In genomic region chr2:91537588-91538205, GRCm38 (mm10) we compare ENCODE assay signal across 8 mouse cellular contexts. TPM values are rescaled to one million over a fixed set of nuclear protein-coding genes. Genes with fewer than 3 reads are reported as not detected.
DNase-seq lines count a peak whose midpoint lies in the region; ATAC-seq lines count a peak whose summit lies in the region.

No protein-coding gene starts in this region.

- H3K4me1 ChIP-seq in embryonic facial prominence, embryonic 13.5 days: peaks cover 8% of the 10 kb centered on the region
- H3K4me1 ChIP-seq in limb, embryonic 10.5 days: peaks cover 10% of the 10 kb centered on the region
- peaks cover 10% of the 10 kb centered on the region for H3K4me1 ChIP-seq in midbrain, embryonic 12.5 days

- H3K9me3 ChIP-seq in embryonic facial prominence, embryonic 13.5 days: no peaks in the 10 kb centered on the region
- no peaks in the 10 kb centered on the region for H3K9me3 ChIP-seq in limb, embryonic 10.5 days (replicated peaks)
- no peaks in the 10 kb centered on the region for H3K9me3 ChIP-seq in midbrain, embryonic 12.5 days

- peak overlapping the region; percentile 41 for H3K4me3 ChIP-seq in embryonic facial prominence, embryonic 13.5 days
- peak overlapping the region; percentile 36 for H3K4me3 ChIP-seq in limb, embryonic 10.5 days
- H3K4me3 ChIP-seq in midbrain, embryonic 12.5 days: peak overlapping the region; percentile 32

- H3K36me3 ChIP-seq in embryonic facial prominence, embryonic 13.5 days: no peaks in the 10 kb centered on the region
- H3K36me3 ChIP-seq in limb, embryonic 10.5 days: peaks cover 17% of the 10 kb centered on the region
- no peaks in the 10 kb centered on the region for H3K36me3 ChIP-seq in midbrain, embryonic 12.5 days

- 0 out of 2 replicates have a peak overlapping the region, but pooled peaks have one; percentile 14 for H3K27ac ChIP-seq in embryonic facial prominence, embryonic 13.5 days
- 0 out of 2 replicates have a peak overlapping the region, but pooled peaks have one; percentile 2 for H3K27ac ChIP-seq in limb, embryonic 10.5 days
- peak overlapping the region; percentile 36 for H3K27ac ChIP-seq in midbrain, embryonic 12.5 days (replicated peaks)

- H3K27me3 ChIP-seq in embryonic facial prominence, embryonic 13.5 days: no peaks in the 10 kb centered on the region
- H3K27me3 ChIP-seq in limb, embryonic 10.5 days (ENCODE audit: low read depth, poor library complexity, severe bottlenecking): no peaks in the 10 kb centered on the region
- no peaks in the 10 kb centered on the region for H3K27me3 ChIP-seq in midbrain, embryonic 12.5 days

- H3K9ac ChIP-seq in embryonic facial prominence, embryonic 13.5 days: peak overlapping the region; percentile 63
- H3K9ac ChIP-seq in midbrain, embryonic 12.5 days (replicated peaks): peak overlapping the region; percentile 46

- ATAC-seq in embryonic facial prominence, embryonic 13.5 days (ENCODE audit: insufficient number of reproducible peaks, insufficient read depth, low FRiP score, low TSS enrichment, low read depth): peak; percentile 56
- peak; percentile 87 for ATAC-seq in midbrain, embryonic 12.5 days (ENCODE audit: low FRiP score, low read depth)

- 5% methylated on average over 17 of the region's 17 CpGs for WGBS in embryonic facial prominence, embryonic 13.5 days
- 6% methylated on average over 17 of the region's 17 CpGs for WGBS in limb, embryonic 10.5 days
- WGBS in midbrain, embryonic 12.5 days: 4% methylated on average over 17 of the region's 17 CpGs

- peak overlapping the region; percentile 64 for H3K4me2 ChIP-seq in embryonic facial prominence, embryonic 13.5 days
- H3K4me2 ChIP-seq in midbrain, embryonic 12.5 days (replicated peaks): peak overlapping the region; percentile 52

- peak; percentile 50 to 74 for DNase-seq in adrenal gland, postnatal 4 days (ENCODE audit: low spot score in 2 of 2)
- peak; percentile 92 to 96 for DNase-seq in heart, adult 18-20 months
- peak; percentile 93 for DNase-seq in kidney, adult 18-20 months
- DNase-seq in limb, embryonic 10.5 days (ENCODE audit: low spot score): peak; percentile 73
- peak; percentile 83 for DNase-seq in skeletal muscle tissue, adult 2 months (ENCODE audit: low read depth, low spot score)
- DNase-seq in MN1 (ENCODE audit: low spot score): no peak

RNA-seq across cellular contexts. Expression of gene Ckap5, which starts 11.1 kb away (rescaled TPM):
- 10 to 100 TPM; 62.1 to 70.1 TPM for total RNA-seq in adrenal gland, postnatal 4 days (2021)
- 103 and 110 TPM in 2 replicates for polyA plus RNA-seq in embryonic facial prominence, embryonic 13.5 days (2015; fragmentation: Nextera tagmentation; extraction: Ambion mirVana)
- total RNA-seq in heart, adult 18-20 months (2021): 10 to 100 TPM; 49.1 to 50.4 TPM
- 109 and 127 TPM in 2 replicates for polyA plus RNA-seq in limb, embryonic 10.5 days (2016; fragmentation: Nextera tagmentation; extraction: Ambion mirVana)
- 163 and 164 TPM in 2 replicates for polyA plus RNA-seq in midbrain, embryonic 12.5 days (2016; fragmentation: Nextera tagmentation; extraction: Ambion mirVana)
